Mouse (Mus musculus) neural tube, embryonic 13.5 days (tissue): Measurements from ENCODE around the gene Ank3. TPM values are rescaled to one million over a fixed set of nuclear protein-coding genes. Genes with fewer than 3 reads are reported as not detected.

ENCODE experiments used
- ATAC-seq: fragments of 200-750 bp; cut with Nextera tagmentation; 2 replicates; pipeline ENCODE4 v1.8.0; 2017; ENCODE audit warnings: low read depth, mild to moderate bottlenecking, moderate TSS enrichment, moderate library complexity
- H3K27ac ChIP-seq: fragments of 300-500 bp; sonication (generic); replicated peaks from 2 replicates; pipeline ENCODE4 v1.5.1; 2015; ENCODE audit warnings: moderate library complexity, mild to moderate bottlenecking, inconsistent platforms
- H3K27me3 ChIP-seq: fragments of 300-500 bp; sonication (generic); 2 replicates; pipeline ENCODE4 v1.6.1; 2015; ENCODE audit warnings: mild to moderate bottlenecking, inconsistent platforms
- H3K36me3 ChIP-seq: fragments of 300-500 bp; sonication (generic); 2 replicates; pipeline ENCODE4 v1.6.1; 2015; ENCODE audit warnings: mild to moderate bottlenecking, inconsistent platforms
- H3K4me1 ChIP-seq: fragments of 300-500 bp; sonication (generic); replicated peaks from 2 replicates; pipeline ENCODE4 v1.6.1; 2015; ENCODE audit warnings: inconsistent platforms
- H3K4me2 ChIP-seq: fragments of 300-500 bp; sonication (generic); 2 replicates; pipeline ENCODE4 v1.6.1; 2015; ENCODE audit warnings: inconsistent platforms, mild to moderate bottlenecking, moderate library complexity
- H3K4me3 ChIP-seq: fragments of 300-500 bp; sonication (generic); 2 replicates; pipeline ENCODE4 v1.5.1; 2015; ENCODE audit warnings: mild to moderate bottlenecking, inconsistent platforms
- H3K9ac ChIP-seq: fragments of 300-500 bp; sonication (generic); 2 replicates; pipeline ENCODE4 v1.6.1; 2015; ENCODE audit warnings: moderate library complexity, mild to moderate bottlenecking, inconsistent platforms
- H3K9me3 ChIP-seq: fragments of 300-500 bp; sonication (generic); 2 replicates; pipeline ENCODE4 v1.6.1; 2016; ENCODE audit warnings: inconsistent platforms
- WGBS: fragments of 180-500 bp; shearing (Covaris S2); methylation state at CpG from one replicate; pipeline ENCODE4 v1.1.7; 2015; 5-methylcytosine and 5-hydroxymethylcytosine counted together
- polyA plus RNA-seq: library from polyadenylated mRNA; unstranded; fragments of >200 nt; fragmentation: Nextera tagmentation; extraction: Ambion mirVana; gene quantifications from 2 replicates; pipeline ENCODE4 v1.2.1, GENCODE M21; 2015

The Ank3 gene
- polyA plus RNA-seq, 1 experiment from 2014 or later = 104 TPM

DNA sequence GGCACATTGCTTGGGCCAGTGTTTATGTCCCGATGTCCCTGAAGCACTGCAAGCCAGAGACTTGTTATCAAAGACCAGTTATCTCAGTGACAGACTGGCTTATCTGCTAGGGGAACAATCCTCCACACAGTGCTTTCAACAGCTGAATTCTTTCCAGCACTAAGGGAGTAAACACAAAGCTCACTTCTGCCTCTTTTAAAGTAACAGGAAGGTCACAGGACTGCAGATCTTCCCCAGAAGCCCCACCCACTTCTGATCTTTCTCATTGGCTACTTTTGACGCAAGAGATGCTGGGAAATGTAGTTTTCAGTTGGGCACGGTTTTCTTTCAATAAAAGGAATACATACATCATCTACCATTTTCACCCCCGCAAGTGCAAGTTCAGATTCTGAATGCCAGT lies 489.8 kb downstream of the Ank3 start:
- Histone ChIP-seq H3K9ac (no peak overlapping the region), H3K4me1 (peaks cover 8% of the 10 kb centered on the region; the same call in 1 of the 2 replicates), H3K27me3 (no peaks in the 10 kb centered on the region), H3K4me3 (no peak overlapping the region), H3K4me2 (no peak overlapping the region), H3K36me3 (peaks cover 58% of the 10 kb centered on the region), H3K9me3 (no peaks in the 10 kb centered on the region), H3K27ac (no peak overlapping the region)
- 36% methylated on average over 4 of the region's 4 CpGs for WGBS
- no peak for ATAC-seq

DNA sequence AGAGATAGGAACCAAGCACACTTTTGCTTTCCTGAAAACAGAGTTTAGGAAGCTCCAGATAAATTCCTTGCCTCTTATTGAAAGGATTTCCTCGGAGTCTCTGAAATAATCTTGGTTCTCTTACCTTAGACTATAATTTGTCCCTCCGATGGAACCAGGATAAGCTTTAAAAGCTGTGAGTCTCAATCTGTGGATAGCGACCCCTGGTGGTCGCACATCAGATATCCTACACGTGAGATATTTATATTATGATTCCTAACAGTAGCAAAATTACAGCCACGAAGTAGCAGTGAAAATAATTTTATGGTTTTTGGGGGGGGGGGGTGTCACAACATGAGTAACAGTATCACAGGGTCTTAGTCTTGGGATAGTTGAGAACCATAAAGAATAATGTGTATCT lies 491.2 kb downstream of the Ank3 start:
- H3K4me3 ChIP-seq = no peak overlapping the region
- H3K4me2 ChIP-seq = no peak overlapping the region
- no peak overlapping the region for H3K27ac ChIP-seq
- no peak overlapping the region for H3K9ac ChIP-seq
- no peak for ATAC-seq
- no peaks in the 10 kb centered on the region for H3K27me3 ChIP-seq
- peaks cover 54% of the 10 kb centered on the region for H3K36me3 ChIP-seq
- H3K4me1 ChIP-seq = peaks cover 8% of the 10 kb centered on the region; the same call in 1 of the 2 replicates
- WGBS = 20% methylated on average over 6 of the region's 6 CpGs
- no peaks in the 10 kb centered on the region for H3K9me3 ChIP-seq

DNA sequence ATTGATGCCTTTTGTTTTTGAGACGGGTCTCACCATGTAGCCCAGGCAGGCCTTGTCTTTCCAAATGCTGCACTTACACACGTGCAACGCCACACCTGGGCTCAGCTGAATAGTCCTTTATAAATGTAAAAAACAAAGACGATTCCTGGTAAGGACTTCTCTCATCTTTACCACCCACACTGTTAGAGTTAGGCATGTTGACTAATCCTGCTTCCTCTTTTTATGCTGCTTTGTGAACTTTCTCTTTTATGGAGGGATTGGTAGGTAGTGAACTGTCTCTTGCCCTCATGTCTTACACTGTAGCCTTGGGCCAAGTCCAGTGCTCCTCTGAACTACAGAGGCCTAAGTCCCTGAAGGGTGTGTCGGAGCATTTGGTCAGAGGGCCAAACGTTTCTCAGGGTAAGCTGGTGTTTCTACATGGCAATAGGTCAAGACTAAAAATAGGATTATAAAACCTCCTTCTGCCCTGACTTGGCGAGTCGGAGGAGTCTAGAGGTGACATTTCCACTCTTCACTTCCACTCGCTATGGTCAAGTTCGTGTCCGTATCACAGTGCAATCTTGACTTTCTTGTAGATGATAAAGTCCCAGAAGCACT lies 491.9 kb downstream of the Ank3 start:
- no peak for ATAC-seq
- Histone ChIP-seq H3K9me3 (no peaks in the 10 kb centered on the region), H3K4me2 (no peak overlapping the region), H3K4me3 (no peak overlapping the region), H3K27ac (no peak overlapping the region), H3K9ac (no peak overlapping the region), H3K36me3 (peaks cover 51% of the 10 kb centered on the region), H3K4me1 (peaks cover 8% of the 10 kb centered on the region; the same call in 1 of the 2 replicates), H3K27me3 (no peaks in the 10 kb centered on the region)
- WGBS = 84% methylated on average over 11 of the region's 11 CpGs

DNA sequence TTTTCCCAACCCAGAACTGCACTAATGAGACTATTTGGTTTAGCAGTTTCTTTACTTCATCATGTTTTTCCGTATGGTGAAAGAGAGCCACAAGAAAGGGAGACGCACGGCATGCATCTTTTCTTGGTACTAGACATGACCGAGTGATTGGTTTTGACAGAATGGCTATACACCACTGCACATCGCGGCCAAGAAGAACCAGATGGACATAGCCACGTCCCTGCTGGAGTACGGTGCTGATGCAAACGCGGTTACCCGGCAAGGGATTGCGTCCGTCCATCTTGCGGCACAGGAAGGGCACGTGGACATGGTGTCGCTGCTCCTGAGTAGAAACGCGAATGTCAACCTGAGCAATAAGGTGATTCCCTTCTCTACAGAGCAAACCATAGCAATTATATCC lies 493.6 kb downstream of the Ank3 start:
- Histone ChIP-seq H3K9me3 (no peaks in the 10 kb centered on the region), H3K4me1 (peaks cover 8% of the 10 kb centered on the region; the same call in 1 of the 2 replicates), H3K27me3 (no peaks in the 10 kb centered on the region), H3K4me2 (no peak overlapping the region), H3K4me3 (no peak overlapping the region), H3K36me3 (peaks cover 51% of the 10 kb centered on the region), H3K9ac (no peak overlapping the region), H3K27ac (no peak overlapping the region)
- 93% methylated on average over 18 of the region's 18 CpGs for WGBS
- no peak for ATAC-seq

DNA sequence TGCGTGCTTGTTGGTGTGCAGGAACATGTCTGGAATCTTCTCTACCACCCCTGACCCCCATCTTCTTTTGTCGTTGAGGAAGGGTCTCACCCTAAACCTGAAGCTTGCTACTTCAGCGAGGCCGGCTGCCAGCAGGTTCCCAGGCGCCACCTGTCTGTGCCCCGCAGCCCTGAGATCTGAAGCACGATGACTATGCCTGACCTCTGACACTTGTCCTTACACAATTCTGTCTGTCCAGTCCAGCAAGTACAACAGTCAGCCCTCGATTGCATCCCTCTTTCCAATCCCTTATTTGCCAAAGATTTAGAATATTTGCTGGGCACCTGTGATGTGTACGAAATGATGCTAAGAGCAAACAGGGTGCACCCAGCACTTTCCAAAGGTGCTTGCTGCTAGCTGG lies 497.0 kb downstream of the Ank3 start:
- no peaks in the 10 kb centered on the region for H3K4me1 ChIP-seq
- H3K36me3 ChIP-seq = peaks cover 76% of the 10 kb centered on the region

DNA sequence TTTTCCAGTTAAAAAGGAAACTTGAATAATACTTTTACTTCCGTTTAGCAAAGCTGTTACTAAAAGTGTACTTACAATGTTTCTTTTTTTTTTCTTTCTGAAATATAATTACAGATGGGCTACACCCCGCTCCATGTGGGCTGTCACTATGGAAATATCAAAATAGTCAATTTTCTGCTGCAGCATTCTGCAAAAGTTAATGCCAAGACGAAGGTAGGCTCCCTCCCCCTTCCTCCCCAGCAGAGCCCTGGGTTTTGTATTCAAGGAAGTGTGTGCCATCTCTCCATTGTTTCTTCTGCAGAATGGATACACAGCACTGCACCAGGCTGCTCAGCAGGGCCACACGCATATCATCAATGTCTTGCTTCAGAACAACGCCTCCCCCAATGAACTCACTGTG lies 499.4 kb downstream of the Ank3 start:
- Histone ChIP-seq H3K9ac (no peak overlapping the region), H3K9me3 (no peaks in the 10 kb centered on the region), H3K4me1 (no peaks in the 10 kb centered on the region), H3K4me3 (no peak overlapping the region), H3K4me2 (no peak overlapping the region), H3K27ac (no peak overlapping the region), H3K27me3 (no peaks in the 10 kb centered on the region), H3K36me3 (peaks cover 81% of the 10 kb centered on the region)
- WGBS = 67% methylated on average over 5 of the region's 5 CpGs
- ATAC-seq = no peak

More for the DNA sequence above, 497.0 kb downstream of the Ank3 start:
- 79% methylated on average over 9 of the region's 9 CpGs for WGBS
- Histone ChIP-seq H3K9ac (no peak overlapping the region), H3K4me2 (no peak overlapping the region), H3K9me3 (no peaks in the 10 kb centered on the region), H3K4me3 (no peak overlapping the region), H3K27me3 (no peaks in the 10 kb centered on the region), H3K27ac (no peak overlapping the region)
- no peak for ATAC-seq

DNA sequence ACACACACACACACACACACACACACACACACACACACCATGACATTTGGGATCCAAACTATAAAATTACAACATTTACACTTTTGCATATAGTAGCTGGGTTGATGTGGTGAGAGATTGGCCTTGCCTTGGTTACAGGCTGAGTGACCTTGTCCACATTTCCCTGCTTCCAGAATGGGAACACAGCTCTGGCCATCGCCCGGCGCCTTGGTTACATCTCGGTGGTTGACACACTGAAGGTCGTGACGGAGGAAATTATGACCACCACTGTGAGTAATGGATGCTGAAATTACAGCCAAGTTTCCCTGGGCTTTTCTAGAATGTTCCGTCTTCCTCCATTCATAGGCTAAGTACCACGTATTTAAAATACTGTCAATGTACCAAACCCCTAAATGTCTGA lies 500.2 kb downstream of the Ank3 start:
- H3K4me3 ChIP-seq = no peak overlapping the region
- peaks cover 74% of the 10 kb centered on the region for H3K36me3 ChIP-seq
- H3K4me2 ChIP-seq = no peak overlapping the region
- no peaks in the 10 kb centered on the region for H3K4me1 ChIP-seq
- no peak overlapping the region for H3K27ac ChIP-seq
- WGBS = 91% methylated on average over 8 of the region's 8 CpGs
- ATAC-seq = no peak
- no peaks in the 10 kb centered on the region for H3K9me3 ChIP-seq
- H3K27me3 ChIP-seq = no peaks in the 10 kb centered on the region
- no peak overlapping the region for H3K9ac ChIP-seq

DNA sequence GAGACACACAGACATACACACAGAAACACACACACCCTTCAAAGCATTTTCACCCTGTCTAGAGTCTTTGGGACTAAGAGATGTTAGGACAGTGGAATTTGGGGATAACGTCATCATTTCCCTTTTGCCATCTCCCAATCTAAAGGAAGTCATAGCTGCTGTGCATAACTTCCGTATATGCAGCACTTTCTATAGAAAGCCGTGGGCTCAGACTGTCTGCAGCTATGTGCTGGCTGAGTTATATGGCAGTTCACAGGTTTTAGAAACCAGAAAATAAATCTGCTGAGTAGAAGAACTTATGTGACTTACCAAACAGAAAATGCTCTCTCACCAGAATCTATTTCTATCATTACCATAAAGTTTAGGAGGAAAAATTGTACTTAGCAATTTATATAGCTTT lies 501.2 kb downstream of the Ank3 start:
- no peaks in the 10 kb centered on the region for H3K27me3 ChIP-seq
- H3K4me2 ChIP-seq = no peak overlapping the region
- no peaks in the 10 kb centered on the region for H3K9me3 ChIP-seq
- H3K9ac ChIP-seq = no peak overlapping the region
- no peaks in the 10 kb centered on the region for H3K4me1 ChIP-seq
- H3K27ac ChIP-seq = no peak overlapping the region
- WGBS = 85% methylated on average over 3 of the region's 3 CpGs
- H3K4me3 ChIP-seq = no peak overlapping the region
- peaks cover 76% of the 10 kb centered on the region for H3K36me3 ChIP-seq
- ATAC-seq = no peak

DNA sequence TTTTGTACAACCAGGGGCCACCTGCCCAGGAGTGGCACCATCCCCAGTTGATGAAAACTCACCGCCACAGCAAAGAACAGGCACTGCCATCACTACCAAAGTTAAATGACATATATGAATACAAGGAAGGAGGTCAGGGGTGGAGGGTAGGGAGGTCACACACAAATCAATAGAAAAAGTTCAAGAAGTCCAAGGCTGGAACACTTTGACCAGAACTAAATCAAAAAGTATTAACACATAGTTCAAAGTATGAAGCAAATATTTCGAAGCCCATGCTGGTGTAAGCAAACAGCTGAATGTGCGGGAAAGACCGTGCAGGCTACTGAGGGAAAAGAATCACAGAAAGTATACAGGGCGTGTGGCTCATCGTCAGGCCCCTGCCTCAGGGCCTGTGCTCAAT lies 503.5 kb downstream of the Ank3 start:
- Histone ChIP-seq H3K36me3 (peaks cover 79% of the 10 kb centered on the region), H3K4me1 (no peaks in the 10 kb centered on the region), H3K4me3 (no peak overlapping the region), H3K9me3 (no peaks in the 10 kb centered on the region), H3K9ac (no peak overlapping the region), H3K27ac (no peak overlapping the region), H3K4me2 (no peak overlapping the region), H3K27me3 (no peaks in the 10 kb centered on the region)
- WGBS = 87% methylated on average over 6 of the region's 6 CpGs
- ATAC-seq = no peak

DNA sequence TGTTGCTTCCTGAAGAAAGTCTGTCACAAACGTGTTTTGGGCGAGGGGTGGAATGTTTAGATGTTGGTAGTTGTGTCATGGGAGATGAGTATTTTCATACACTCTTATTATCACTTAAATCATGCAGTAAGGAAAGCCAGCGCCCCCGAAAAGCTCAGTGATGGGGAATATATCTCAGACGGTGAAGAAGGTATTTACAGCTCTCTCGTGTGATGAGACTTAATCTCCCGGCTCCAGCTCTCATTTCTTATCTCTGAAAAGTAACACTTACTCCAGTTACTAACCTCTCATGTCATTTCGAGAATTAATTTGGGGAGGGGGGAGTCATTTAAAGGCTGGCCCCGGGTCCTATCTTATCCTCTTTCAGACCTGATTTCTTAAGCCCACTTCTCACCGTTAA lies 505.7 kb downstream of the Ank3 start:
- WGBS = 67% methylated on average over 10 of the region's 10 CpGs
- ATAC-seq = no peak
- peaks cover 62% of the 10 kb centered on the region for H3K36me3 ChIP-seq

DNA sequence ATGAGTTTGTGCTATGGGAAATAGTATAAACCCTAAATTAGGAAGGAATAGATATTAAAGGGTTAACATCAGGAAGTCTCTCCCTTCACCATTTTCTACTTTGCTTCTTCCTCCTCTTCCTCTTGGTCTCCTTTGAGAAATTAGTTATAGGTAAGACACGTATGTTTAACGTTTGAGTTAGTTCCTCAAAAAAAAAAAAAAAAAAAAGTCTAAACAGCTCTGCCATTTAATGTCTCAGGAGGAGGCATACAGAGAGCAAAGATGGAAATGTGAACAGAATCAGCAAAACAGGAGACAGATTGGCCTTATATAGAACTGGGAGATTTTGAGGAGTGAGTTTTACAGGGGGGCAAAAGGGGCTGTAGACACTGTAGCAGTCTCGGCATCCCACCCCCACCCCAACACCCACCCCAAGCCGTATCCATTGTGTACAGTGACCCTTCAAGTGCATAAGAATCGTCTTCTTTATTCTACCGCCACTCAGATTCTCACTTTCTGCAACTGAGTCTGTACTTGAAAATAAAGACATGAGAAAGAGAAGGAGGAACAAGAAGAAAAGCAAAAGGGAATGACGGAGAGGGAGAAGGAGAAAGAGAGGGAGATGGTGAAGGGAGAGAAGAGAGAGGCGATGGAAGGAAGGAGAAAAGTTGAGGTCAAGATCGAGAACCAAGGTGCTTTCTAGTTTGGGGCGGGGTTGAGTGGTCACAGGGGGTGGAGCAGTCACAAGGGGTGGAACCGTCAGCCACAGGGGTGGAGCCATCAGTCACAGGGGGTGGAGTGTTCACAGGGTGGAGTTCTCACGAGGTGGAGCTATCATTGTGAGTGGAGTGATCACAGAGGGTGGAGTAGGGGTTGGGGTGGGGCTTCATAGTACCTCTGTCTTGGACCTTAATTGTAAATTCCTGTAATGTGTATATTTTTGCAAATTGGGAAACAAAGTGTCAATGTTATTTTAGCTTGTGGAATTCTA lies 509.5 kb downstream of the Ank3 start:
- peak; percentile 59; the same call in 1 of the 2 replicates for ATAC-seq
- no peak overlapping the region for H3K4me2 ChIP-seq
- no peak overlapping the region for H3K4me3 ChIP-seq
- no peaks in the 10 kb centered on the region for H3K4me1 ChIP-seq
- no peaks in the 10 kb centered on the region for H3K9me3 ChIP-seq
- no peak overlapping the region for H3K27ac ChIP-seq
- 51% methylated on average over 12 of the region's 12 CpGs for WGBS
- no peak overlapping the region for H3K9ac ChIP-seq
- no peaks in the 10 kb centered on the region for H3K27me3 ChIP-seq
- peaks cover 45% of the 10 kb centered on the region for H3K36me3 ChIP-seq

More for the DNA sequence above, 505.7 kb downstream of the Ank3 start:
- Histone ChIP-seq H3K27ac (no peak overlapping the region), H3K4me1 (no peaks in the 10 kb centered on the region), H3K4me3 (no peak overlapping the region), H3K9me3 (no peaks in the 10 kb centered on the region), H3K9ac (no peak overlapping the region), H3K27me3 (no peaks in the 10 kb centered on the region), H3K4me2 (no peak overlapping the region)

DNA sequence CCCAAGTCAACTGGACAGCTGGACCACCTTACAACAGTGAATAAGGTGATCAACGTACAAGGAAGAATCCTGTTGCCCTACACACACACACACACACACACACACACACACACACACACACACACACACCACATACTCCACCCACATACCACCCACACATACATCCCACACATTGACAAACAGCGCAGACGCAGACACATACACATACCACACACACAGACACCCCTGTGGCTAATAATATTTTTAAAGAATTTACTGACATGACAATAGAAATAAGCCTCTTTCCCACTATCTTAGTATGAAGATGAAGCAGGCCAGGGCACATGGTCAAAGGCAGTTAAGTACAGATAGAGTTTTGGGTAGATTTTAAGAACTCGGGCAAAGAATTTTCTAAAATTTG lies 511.3 kb downstream of the Ank3 start:
- Histone ChIP-seq H3K4me2 (no peak overlapping the region), H3K9me3 (no peaks in the 10 kb centered on the region), H3K9ac (no peak overlapping the region), H3K27me3 (no peaks in the 10 kb centered on the region), H3K4me1 (no peaks in the 10 kb centered on the region), H3K36me3 (peaks cover 36% of the 10 kb centered on the region), H3K4me3 (no peak overlapping the region), H3K27ac (no peak overlapping the region)
- ATAC-seq = no peak
- WGBS = 92% methylated on average over 4 of the region's 4 CpGs
